ENCODE assay signal across 9 mouse cellular contexts in the genomic region with DNA sequence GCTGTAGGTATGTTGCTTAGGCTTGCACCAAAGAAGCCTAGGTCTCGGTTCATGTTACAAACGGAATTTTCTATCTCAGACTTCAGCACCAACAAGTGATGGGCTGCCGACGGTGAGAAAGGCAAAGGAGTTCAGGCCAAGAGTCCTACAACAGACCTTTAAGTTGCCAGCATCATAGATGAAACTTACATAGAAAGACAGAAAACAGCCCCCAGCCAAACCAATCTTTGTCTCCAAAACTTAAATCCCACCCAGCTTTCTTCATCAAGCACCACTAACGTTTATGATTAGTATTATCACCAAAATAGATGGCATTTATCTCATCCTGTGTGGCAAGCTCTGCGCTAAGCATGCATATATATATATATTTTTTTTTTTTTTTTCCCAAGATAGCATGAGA. TPM values are rescaled to one million over a fixed set of nuclear protein-coding genes. Genes with fewer than 3 reads are reported as not detected.
DNase-seq lines count a peak whose midpoint lies in the region; ATAC-seq and TF ChIP-seq lines count a peak whose summit lies in the region.
"Had no signal": no experiment of that assay in that cellular context is flagged by ENCODE, and none has a peak within 500 bp of the region (broad histone marks: within the 10 kb centered on the region; RNA-seq: fewer than 3 reads in every experiment).

No protein-coding gene starts in this region.

- no peaks in the 10 kb centered on the region for H3K36me3 ChIP-seq in kidney, embryonic 16.5 days (ENCODE audit: insufficient read depth, low read length)
- no peaks in the 10 kb centered on the region for H3K36me3 ChIP-seq in hindbrain, embryonic 15.5 days
- no peaks in the 10 kb centered on the region for H3K36me3 ChIP-seq in midbrain, embryonic 16.5 days (ENCODE audit: control insufficient read depth, insufficient read depth, low read length)

- DNase-seq in kidney, adult 11 months, result no peak
- DNase-seq in brain, embryonic 14.5 days (ENCODE audit: low read depth), result peak; percentile 16
- no peak for DNase-seq in right cerebral cortex, postnatal 10 days (ENCODE audit: low spot score in 2 of 2)
- DNase-seq in urinary bladder, postnatal 36 days (ENCODE audit: low spot score in 2 of 2), result no peak
- no peak for DNase-seq in adrenal gland, postnatal 14 days

- H3K27ac ChIP-seq in kidney, embryonic 16.5 days (ENCODE audit: low read length), result no peak overlapping the region
- peak overlapping the region; percentile 93 for H3K27ac ChIP-seq in hindbrain, embryonic 15.5 days (replicated peaks)
- H3K27ac ChIP-seq in midbrain, embryonic 16.5 days (ENCODE audit: low read length), result no peak overlapping the region

- H3K4me2 ChIP-seq in kidney, embryonic 16.5 days (replicated peaks; ENCODE audit: low read depth, low read length), result peak overlapping the region; percentile 69
- H3K4me2 ChIP-seq in hindbrain, embryonic 15.5 days, result peak overlapping the region; percentile 71
- H3K4me2 ChIP-seq in midbrain, embryonic 16.5 days (ENCODE audit: low read length), result peak overlapping the region; percentile 91

- peak overlapping the region; percentile 100 for H3K9ac ChIP-seq in kidney, embryonic 16.5 days (replicated peaks; ENCODE audit: low read length)
- H3K9ac ChIP-seq in hindbrain, embryonic 15.5 days, result peak overlapping the region; percentile 67
- peak overlapping the region; percentile 96; the same call in 1 of the 2 replicates for H3K9ac ChIP-seq in midbrain, embryonic 16.5 days (ENCODE audit: low read depth, low read length)

- WGBS in kidney, embryonic 16.5 days, result 5% methylated on average over 6 of the region's 6 CpGs
- WGBS in hindbrain, embryonic 15.5 days, result 8% methylated on average over 6 of the region's 6 CpGs
- WGBS in midbrain, embryonic 16.5 days, result 4% methylated on average over 6 of the region's 6 CpGs

- ATAC-seq in kidney, embryonic 16.5 days (ENCODE audit: low FRiP score, low TSS enrichment), result no peak
- ATAC-seq in hindbrain, embryonic 15.5 days (ENCODE audit: low FRiP score, low read depth), result no peak
- no peak for ATAC-seq in midbrain, embryonic 16.5 days

- H3K9me3 ChIP-seq in kidney, embryonic 16.5 days (ENCODE audit: low read length), result no peaks in the 10 kb centered on the region; the same call in 1 of the 2 replicates
- no peaks in the 10 kb centered on the region for H3K9me3 ChIP-seq in hindbrain, embryonic 15.5 days
- H3K9me3 ChIP-seq in midbrain, embryonic 16.5 days (replicated peaks; ENCODE audit: control insufficient read depth, low read length, poor library complexity, severe bottlenecking), result no peaks in the 10 kb centered on the region

- H3K4me3 ChIP-seq in kidney, embryonic 16.5 days (ENCODE audit: low read length), result peak overlapping the region; percentile 99
- peak overlapping the region; percentile 73 for H3K4me3 ChIP-seq in hindbrain, embryonic 15.5 days
- peak overlapping the region; percentile 95 for H3K4me3 ChIP-seq in midbrain, embryonic 16.5 days (ENCODE audit: low read depth, low read length)

- H3K27me3 ChIP-seq in kidney, embryonic 16.5 days (ENCODE audit: insufficient read depth, low read length), result no peaks in the 10 kb centered on the region
- no peaks in the 10 kb centered on the region for H3K27me3 ChIP-seq in hindbrain, embryonic 15.5 days
- no peaks in the 10 kb centered on the region for H3K27me3 ChIP-seq in midbrain, embryonic 16.5 days (ENCODE audit: control insufficient read depth, insufficient read depth, low read depth, low read length)

- no peak for TF ChIP-seq CTCF in brain, embryonic 14.5 days (IDR thresholded peaks at IDR 0.05; ENCODE audit: borderline replicate concordance, extremely low read depth, insufficient read depth, insufficient read length)

- H3K4me1 ChIP-seq in kidney, embryonic 16.5 days (ENCODE audit: insufficient read depth, low read length), result peaks cover 38% of the 10 kb centered on the region
- peaks cover 33% of the 10 kb centered on the region for H3K4me1 ChIP-seq in hindbrain, embryonic 15.5 days (replicated peaks)
- H3K4me1 ChIP-seq in midbrain, embryonic 16.5 days (ENCODE audit: control insufficient read depth, insufficient read depth, low read length), result peaks cover 21% of the 10 kb centered on the region

- no peak for TF ChIP-seq POLR2A in brain, embryonic 14.5 days (IDR thresholded peaks at IDR 0.05; ENCODE audit: borderline replicate concordance, extremely low read depth, insufficient read depth, insufficient read length, poor library complexity, severe bottlenecking)

RNA-seq across cellular contexts. Expression of a gene that starts 1.2 kb away (rescaled TPM):
- polyA plus RNA-seq in kidney, embryonic 16.5 days (2015; fragmentation: Nextera tagmentation; extraction: Ambion mirVana), result 5.6 and 6.1 TPM in 2 replicates
- 6.8 and 10.1 TPM in 2 replicates for polyA plus RNA-seq in brain, embryonic 14.5 days (2012; rRNA removed)
- polyA plus RNA-seq in hindbrain, embryonic 15.5 days (2015; fragmentation: Nextera tagmentation; extraction: Ambion mirVana), result 4.6 and 4.9 TPM in 2 replicates
- polyA plus RNA-seq in midbrain, embryonic 16.5 days (2015; fragmentation: Nextera tagmentation; extraction: Ambion mirVana), result 4.3 and 4.4 TPM in 2 replicates
- total RNA-seq in adrenal gland, postnatal 14 days (2021), result 18.6 and 19.1 TPM in 2 replicates

RNA-seq across cellular contexts. Expression of a gene that starts 26.9 kb away (rescaled TPM):
- polyA plus RNA-seq in kidney, embryonic 16.5 days (2015; fragmentation: Nextera tagmentation; extraction: Ambion mirVana), result 0.90 and 0.95 TPM in 2 replicates
- 0.13 and 0.21 TPM in 2 replicates for polyA plus RNA-seq in brain, embryonic 14.5 days (2012; rRNA removed)
- 0.71 and 1.3 TPM in 2 replicates for polyA plus RNA-seq in hindbrain, embryonic 15.5 days (2015; fragmentation: Nextera tagmentation; extraction: Ambion mirVana)
- polyA plus RNA-seq in midbrain, embryonic 16.5 days (2015; fragmentation: Nextera tagmentation; extraction: Ambion mirVana), result 0.12 and 0.48 TPM in 2 replicates
- 0.26 TPM in 1 of 2 replicates, not detected in the other for total RNA-seq in adrenal gland, postnatal 14 days (2021)
- total RNA-seq: adrenal gland, postnatal 36 days had no signal
